Mouse (Mus musculus) left cerebral cortex, adult 11 months (tissue): Measurements from ENCODE around the gene Id1.

Experiments used
- DNase-seq: peaks from one replicate; pipeline ENCODE4 v3.0.0; 2022; ENCODE audit warnings: low spot score

The Id1 gene

DNA sequence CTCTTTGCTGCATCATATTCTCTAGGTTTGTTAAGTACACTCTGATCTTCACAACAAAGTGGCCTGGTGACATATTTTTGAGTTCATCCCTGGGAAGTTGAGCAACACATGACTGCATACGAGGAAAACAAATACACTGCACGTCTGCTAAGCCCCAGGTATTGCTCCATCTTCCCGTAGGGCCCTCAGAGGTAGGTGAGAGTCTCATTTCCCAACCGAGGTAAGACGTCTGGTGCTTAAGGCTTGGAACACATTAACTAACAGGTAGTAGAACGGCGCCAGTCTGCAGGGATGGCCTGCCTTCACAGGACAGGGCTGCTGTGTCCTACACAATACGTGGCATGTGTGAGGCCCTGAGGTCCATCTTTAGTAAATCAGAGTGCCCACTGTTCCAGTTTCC, 48.6 kb downstream of the Id1 start:
- DNase-seq, result no peak

DNA sequence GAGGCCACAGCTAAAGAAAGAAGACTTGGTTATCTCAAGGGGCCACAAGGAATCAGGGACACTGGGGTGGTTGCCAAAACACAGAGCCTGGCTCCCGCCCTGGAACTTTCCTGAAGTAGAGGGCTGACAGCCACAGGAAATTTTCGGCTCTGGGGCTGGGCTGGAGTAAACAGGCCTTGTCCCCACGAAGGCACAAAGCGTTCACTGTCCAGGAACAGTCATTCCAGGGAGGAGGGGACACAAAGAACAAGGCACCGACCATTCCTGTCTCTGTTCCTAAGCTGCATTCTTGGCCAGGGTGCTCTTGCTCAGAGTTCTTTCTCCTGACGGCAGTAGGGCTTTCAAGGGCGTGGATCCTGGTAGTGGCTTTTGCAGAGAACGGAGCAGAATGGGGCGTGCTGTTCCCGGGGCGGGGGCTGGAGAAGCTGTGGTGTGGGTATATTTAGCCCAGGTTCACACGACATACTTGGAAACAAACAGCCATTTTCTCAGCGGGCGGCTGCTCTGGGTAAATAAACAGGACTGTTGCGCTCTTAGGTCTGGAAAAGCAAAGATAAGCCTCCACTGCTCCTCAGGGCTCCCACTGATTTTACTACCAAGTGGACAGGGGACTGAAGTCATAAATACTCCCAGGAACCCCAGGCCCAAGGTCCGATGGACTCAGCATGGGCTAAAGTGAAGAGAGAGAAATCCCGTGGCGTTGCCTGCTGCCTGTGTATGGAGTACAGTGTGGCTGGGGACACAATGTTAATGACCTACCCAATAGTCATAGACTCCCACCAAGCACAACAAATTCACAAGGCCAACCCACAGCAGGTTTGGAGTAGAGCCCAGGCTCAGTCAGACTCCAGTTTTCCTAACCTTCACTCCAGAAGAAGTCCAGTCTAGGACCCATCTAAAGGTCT, 49.6 kb downstream of the Id1 start:
- peak; percentile 76 for DNase-seq
